In genomic region chr5:25734318-25734717, GRCm38 (mm10) we compare ENCODE assay signal across 7 mouse cellular contexts. TPM values are rescaled to one million over a fixed set of nuclear protein-coding genes. Genes with fewer than 3 reads are reported as not detected.
A peak's percentile ranks its signal among the peaks of the same experiment; 100 is the strongest.
DNase-seq lines count a peak whose midpoint lies in the region; TF ChIP-seq lines count a peak whose summit lies in the region.

No protein-coding gene starts in this region.

- peak; percentile 57 for TF ChIP-seq CTCF in E14TG2a.4 (conservative IDR thresholded peaks at IDR 0.05; ENCODE audit: low read length)

- DNase-seq in layer of hippocampus, postnatal 10 days (ENCODE audit: low spot score in 2 of 2) = peak; percentile 48 to 66
- DNase-seq in layer of hippocampus, adult 8-10 months (ENCODE audit: low spot score in 2 of 2) = no peak
- DNase-seq in T-cell, adult 2 months (ENCODE audit: low spot score) = peak; percentile 11
- DNase-seq in embryo, embryonic 10 days (ENCODE audit: low spot score) = peak; percentile 54
- DNase-seq in large intestine, adult 2 months (ENCODE audit: low read depth, low spot score) = peak; percentile 18
- DNase-seq in right cerebral cortex, postnatal 4 days = peak; percentile 37

- H3K4me3 ChIP-seq in E14TG2a.4 (replicated peaks; ENCODE audit: low read length) = no peak overlapping the region

- no peaks in the 10 kb centered on the region for H3K9me3 ChIP-seq in E14TG2a.4 (ENCODE audit: low read length)

- 0 out of 2 replicates have a peak, but pooled peaks cover 6% of the 10 kb centered on the region for H3K27me3 ChIP-seq in E14TG2a.4 (ENCODE audit: insufficient read depth, low read length)

- H3K4me1 ChIP-seq in E14TG2a.4 (replicated peaks; ENCODE audit: low read depth, low read length) = no peaks in the 10 kb centered on the region

- WGBS in large intestine, adult 2 months = 9% methylated on average over 1 of the region's 1 CpGs

- no peaks in the 10 kb centered on the region for H3K36me3 ChIP-seq in E14TG2a.4 (ENCODE audit: insufficient read depth, low read length)

RNA-seq across cellular contexts. Expression of gene Actr3b, which starts 25.5 kb away (rescaled TPM):
- 100 to 1,000 TPM; 221 to 229 TPM for total RNA-seq in layer of hippocampus, postnatal 10 days (2021)
- total RNA-seq in layer of hippocampus, adult 8-10 months (2022) = 100 to 1,000 TPM; 132 to 138 (median 137) TPM
- 0.30 and 0.45 TPM in 2 replicates for polyA plus RNA-seq in large intestine, adult 2 months (2012; rRNA removed)

RNA-seq across cellular contexts. Expression of gene Xrcc2, which starts 28.7 kb away (rescaled TPM):
- 1 to 10 TPM; 6.3 to 7.9 TPM for total RNA-seq in layer of hippocampus, postnatal 10 days (2021)
- total RNA-seq in layer of hippocampus, adult 8-10 months (2022) = 1 to 10 TPM; 5.9 to 9.2 (median 7.8) TPM
- 1.9 and 2.3 TPM in 2 replicates for polyA plus RNA-seq in large intestine, adult 2 months (2012; rRNA removed)

Comparison
In these comparisons a context has a peak if more than half of its experiments do, and no peak if none do; other contexts are left out.
1. DNase-seq: peak in layer of hippocampus, postnatal 10 days (2 of 2), T-cell, adult 2 months (single experiment), embryo, embryonic 10 days (single experiment), large intestine, adult 2 months (single experiment) and right cerebral cortex, postnatal 4 days (single experiment); none in layer of hippocampus, adult 8-10 months (0 of 2).